Mouse (Mus musculus) cerebellum, adult 2 months (tissue): ENCODE measurements around the gene Anxa6. TPM values are rescaled to one million over a fixed set of nuclear protein-coding genes. Genes with fewer than 3 reads are reported as not detected.

ENCODE experiments used
- DNase-seq, 2 experiments: peaks; one replicate each; pipeline ENCODE4 v3.0.0; 2021
- H3K27ac ChIP-seq: fragments of 200-500 bp; 2 replicates; pipeline ENCODE4 v1.5.1; 2012; ENCODE audit warnings: low read length, control low read depth, inconsistent platforms; ENCODE audit not compliant: insufficient read depth
- H3K27me3 ChIP-seq: fragments of 200-500 bp; 2 replicates; pipeline ENCODE4 v1.6.1; 2012; ENCODE audit warnings: inconsistent platforms, mild to moderate bottlenecking, low read length, moderate library complexity; ENCODE audit not compliant: control insufficient read depth, insufficient read depth
- H3K4me1 ChIP-seq: fragments of 200-500 bp; 2 replicates; pipeline ENCODE4 v1.6.1; 2011; ENCODE audit warnings: low read length; ENCODE audit not compliant: control insufficient read depth, insufficient read depth
- H3K4me3 ChIP-seq: fragments of 200-500 bp; replicated peaks from 2 replicates; pipeline ENCODE3; 2011; ENCODE audit warnings: mild to moderate bottlenecking, low read depth, low read length, control low read depth; ENCODE audit not compliant: insufficient read depth
- CTCF ChIP-seq: fragments of 200-500 bp; IDR thresholded peaks from 2 replicates; pipeline ENCODE4 v1.5.1; 2011; ENCODE audit warnings: low read depth, mild to moderate bottlenecking, control low read depth, low read length, moderate library complexity, borderline replicate concordance; ENCODE audit not compliant: insufficient read depth
- POLR2A ChIP-seq: fragments of 200-500 bp; IDR thresholded peaks from 2 replicates; pipeline ENCODE4 v1.6.1; 2011; ENCODE audit warnings: low read length, control low read depth, borderline replicate concordance; ENCODE audit not compliant: insufficient read depth
- WGBS: fragments of 180-500 bp; shearing (Covaris S2); methylation state at CpG from one replicate; pipeline ENCODE4 v1.1.7; 2018; 5-methylcytosine and 5-hydroxymethylcytosine counted together
- polyA plus RNA-seq: library from polyadenylated mRNA; depleted of rRNA; stranded (reverse); fragments of >200 nt; gene quantifications from 2 replicates; pipeline ENCODE4 v1.2.3, GENCODE M21; 2012

Gene Anxa6
- polyA plus RNA-seq, 1 experiment = 131 TPM

DNA sequence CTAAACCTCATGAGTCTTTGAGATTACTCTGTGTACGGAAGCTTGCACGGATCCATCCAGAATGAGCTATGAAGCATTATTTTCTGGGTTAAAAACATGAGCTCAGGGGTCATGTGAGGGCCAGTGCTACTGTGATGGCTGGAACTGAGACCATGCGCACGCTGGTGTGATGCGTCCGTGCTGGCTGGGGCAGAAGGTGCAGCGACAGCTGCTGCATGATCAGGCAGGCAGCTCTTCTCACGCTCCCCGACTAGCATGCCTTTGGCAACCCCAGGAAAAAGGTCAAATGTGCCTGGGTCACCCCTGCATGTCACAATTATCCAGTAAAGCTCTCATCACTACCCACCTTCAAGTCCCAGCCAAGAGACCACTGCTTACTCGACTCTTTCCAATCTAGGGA lies 39.9 kb upstream of the Anxa6 start:
- H3K27ac ChIP-seq = no peak overlapping the region
- no peak for TF ChIP-seq POLR2A
- no peak for TF ChIP-seq CTCF
- H3K4me3 ChIP-seq = no peak overlapping the region
- 68% methylated on average over 10 of the region's 10 CpGs for WGBS
- no peaks in the 10 kb centered on the region for H3K27me3 ChIP-seq
- DNase-seq = no peak
- peaks cover 16% of the 10 kb centered on the region for H3K4me1 ChIP-seq

DNA sequence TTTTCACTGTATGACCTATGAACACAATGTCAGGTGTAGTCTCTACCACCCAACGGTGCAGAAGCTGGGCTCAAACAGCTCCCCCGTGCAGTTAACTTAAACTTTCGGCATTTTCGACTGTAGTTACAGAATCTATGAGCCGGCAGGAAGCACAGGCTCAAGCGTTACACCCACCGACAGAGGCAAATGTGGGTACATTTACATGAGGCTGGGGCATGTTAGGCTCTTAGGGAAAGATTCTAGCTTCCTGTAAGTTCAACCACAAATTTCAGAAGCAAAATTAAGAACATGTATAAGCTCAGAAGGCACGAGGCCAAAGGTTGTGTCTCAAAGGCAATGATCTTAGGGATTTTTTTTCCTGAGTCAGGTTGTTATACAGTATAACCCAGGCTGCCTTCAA lies 39.2 kb upstream of the Anxa6 start:
- 90% methylated on average over 8 of the region's 8 CpGs for WGBS
- DNase-seq = no peak
- Histone ChIP-seq H3K4me1 (peaks cover 16% of the 10 kb centered on the region), H3K27ac (no peak overlapping the region), H3K4me3 (no peak overlapping the region), H3K27me3 (no peaks in the 10 kb centered on the region)
- no peak for TF ChIP-seq CTCF
- no peak for TF ChIP-seq POLR2A

DNA sequence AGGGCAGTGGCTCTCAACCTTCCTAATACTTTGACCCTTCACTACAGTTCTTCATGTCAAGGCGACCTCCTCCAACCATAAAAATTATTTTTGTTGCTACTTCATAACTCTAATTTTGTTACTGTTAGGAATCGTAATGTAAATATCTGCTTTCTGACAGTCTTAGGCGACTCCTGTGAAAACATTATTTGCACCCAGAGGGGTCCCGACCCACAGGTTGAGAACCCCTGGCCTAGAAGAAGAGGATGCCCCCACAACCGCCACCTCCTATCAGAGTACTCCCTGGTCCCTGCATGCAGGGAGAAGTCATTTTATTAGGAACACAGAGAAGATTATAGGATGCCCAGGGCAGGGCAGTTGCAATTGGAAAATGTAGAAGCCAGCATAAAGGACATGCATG lies 38.1 kb upstream of the Anxa6 start:
- TF ChIP-seq CTCF (no peak), POLR2A (no peak)
- Histone ChIP-seq H3K27ac (no peak overlapping the region), H3K4me3 (no peak overlapping the region), H3K4me1 (peaks cover 11% of the 10 kb centered on the region), H3K27me3 (no peaks in the 10 kb centered on the region)
- 95% methylated on average over 5 of the region's 5 CpGs for WGBS
- DNase-seq = no peak

DNA sequence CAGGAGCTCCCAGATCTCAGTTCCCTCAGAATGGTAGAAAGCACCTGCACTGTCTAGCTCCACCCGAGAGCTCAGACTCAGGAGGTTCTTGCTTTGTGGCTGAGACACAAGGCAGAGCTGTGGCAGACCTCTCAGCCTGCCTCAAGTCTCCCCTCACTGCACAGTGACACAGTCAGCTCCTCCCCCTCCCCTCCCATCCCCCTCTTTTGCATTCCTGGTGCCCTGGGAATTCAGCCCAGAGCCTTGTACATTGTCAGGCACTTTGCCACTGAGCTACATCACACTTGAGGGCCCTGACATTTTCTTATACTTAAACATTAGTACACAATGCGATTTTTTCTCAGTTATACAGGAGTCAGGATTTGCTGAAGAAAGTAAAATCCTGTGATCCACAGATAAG lies 35.8 kb upstream of the Anxa6 start:
- no peak for DNase-seq
- 48% methylated on average over 2 of the region's 2 CpGs for WGBS
- no peaks in the 10 kb centered on the region for H3K27me3 ChIP-seq

DNA sequence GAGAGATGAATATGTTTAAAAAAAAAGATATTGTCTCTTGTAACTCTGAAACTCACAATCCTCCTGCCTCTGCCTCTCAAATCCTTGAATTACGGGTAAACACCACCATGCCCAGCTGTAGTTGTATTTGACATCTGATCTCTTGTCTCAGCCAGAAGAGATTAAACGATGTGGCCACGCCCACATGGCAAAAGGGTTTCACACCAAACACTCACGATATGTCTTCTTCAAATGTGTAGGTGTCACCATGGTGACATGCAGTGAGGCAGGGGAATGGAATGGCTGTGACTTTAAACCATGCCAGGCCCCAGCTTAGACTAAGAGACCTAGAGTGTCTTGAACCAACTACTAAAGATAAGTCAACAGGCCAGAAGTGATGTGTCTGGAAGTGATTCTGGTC lies 33.7 kb upstream of the Anxa6 start:
- DNase-seq = no peak
- no peak for TF ChIP-seq POLR2A
- TF ChIP-seq CTCF = no peak
- no peak overlapping the region for H3K27ac ChIP-seq
- no peak overlapping the region for H3K4me3 ChIP-seq
- no peaks in the 10 kb centered on the region for H3K4me1 ChIP-seq
- WGBS = 60% methylated on average over 4 of the region's 4 CpGs
- H3K27me3 ChIP-seq = no peaks in the 10 kb centered on the region

More for the DNA sequence above, 35.8 kb upstream of the Anxa6 start:
- TF ChIP-seq CTCF = no peak
- TF ChIP-seq POLR2A = no peak
- Histone ChIP-seq H3K27ac (no peak overlapping the region), H3K4me1 (no peaks in the 10 kb centered on the region), H3K4me3 (no peak overlapping the region)

DNA sequence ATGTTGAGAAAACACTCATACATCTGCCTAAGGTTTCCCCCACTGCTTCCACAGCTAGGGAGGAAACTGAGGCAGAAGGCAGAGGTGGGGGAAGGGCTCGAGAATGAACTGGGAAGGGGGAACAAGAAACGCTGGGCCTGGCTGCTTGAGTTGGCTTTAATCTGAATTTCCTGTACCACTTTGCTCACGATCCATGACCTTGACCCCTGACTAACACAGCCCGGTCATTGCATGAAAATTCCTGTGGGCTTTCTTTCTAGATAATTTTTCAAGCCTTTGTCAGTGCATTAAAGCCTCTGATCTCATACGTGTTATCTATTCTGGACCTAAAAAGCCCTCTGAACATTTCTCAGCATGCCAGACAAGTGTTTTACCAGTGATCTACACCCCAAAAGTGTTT lies 29.6 kb upstream of the Anxa6 start:
- Histone ChIP-seq H3K27me3 (no peaks in the 10 kb centered on the region), H3K4me3 (no peak overlapping the region), H3K4me1 (no peaks in the 10 kb centered on the region), H3K27ac (no peak overlapping the region)
- DNase-seq = no peak
- TF ChIP-seq POLR2A (no peak), CTCF (no peak)
- WGBS = 71% methylated on average over 5 of the region's 5 CpGs

DNA sequence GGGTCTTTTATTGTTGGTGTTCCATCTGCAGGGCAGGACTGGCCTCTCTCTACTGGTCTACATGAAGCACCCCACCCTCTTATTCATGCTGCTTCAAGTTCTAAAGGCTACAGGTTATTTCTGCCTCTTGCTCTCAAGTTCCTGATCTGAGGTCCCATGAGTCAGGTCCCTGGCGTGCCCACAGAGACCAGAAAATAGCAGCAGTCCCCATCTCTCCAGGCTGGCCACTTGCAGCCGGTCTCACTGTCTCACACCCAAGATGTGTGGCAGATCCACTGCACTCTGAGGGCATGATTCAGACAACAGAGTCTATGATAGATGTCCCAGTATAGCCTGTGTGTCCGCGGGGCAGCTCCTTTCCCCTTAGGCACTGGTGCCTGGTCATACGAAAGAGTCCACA lies 27.6 kb upstream of the Anxa6 start:
- no peak overlapping the region for H3K27ac ChIP-seq
- TF ChIP-seq CTCF (no peak), POLR2A (no peak)
- H3K27me3 ChIP-seq = no peaks in the 10 kb centered on the region
- 94% methylated on average over 5 of the region's 5 CpGs for WGBS
- DNase-seq = no peak
- no peaks in the 10 kb centered on the region for H3K4me1 ChIP-seq
- no peak overlapping the region for H3K4me3 ChIP-seq

DNA sequence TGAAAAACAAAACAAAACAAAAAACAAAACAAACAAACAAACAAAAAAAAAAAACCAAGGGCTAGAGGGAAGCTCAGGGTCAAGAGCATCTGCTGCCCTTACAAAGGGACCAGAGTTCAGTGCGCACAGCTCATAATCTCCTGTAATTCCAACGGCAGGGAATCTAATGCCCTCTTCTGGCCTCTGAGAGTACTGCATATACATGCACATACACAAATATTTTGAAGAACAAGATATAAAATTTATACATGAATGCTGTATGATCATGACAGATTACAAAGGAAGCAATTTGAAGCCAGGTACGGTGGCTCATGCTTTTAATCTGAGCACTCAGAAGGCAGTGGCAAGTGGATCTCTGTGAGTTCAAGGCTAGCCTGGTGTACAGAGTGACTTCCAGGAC lies 24.3 kb upstream of the Anxa6 start:
- Histone ChIP-seq H3K4me3 (no peak overlapping the region), H3K4me1 (no peaks in the 10 kb centered on the region), H3K27me3 (no peaks in the 10 kb centered on the region), H3K27ac (no peak overlapping the region)
- DNase-seq = no peak
- TF ChIP-seq CTCF (no peak), POLR2A (no peak)
- WGBS = 85% methylated on average over 3 of the region's 3 CpGs
